Mouse (Mus musculus) left cerebral cortex, adult 2 months (tissue): Measurements from ENCODE around the gene Mfsd2a. TPM values are rescaled to one million over a fixed set of nuclear protein-coding genes. Genes with fewer than 3 reads are reported as not detected.

Experiments
- DNase-seq, 2 experiments: peaks; one replicate each; pipeline ENCODE4 v3.0.0; 2021 to 2022; ENCODE audit warnings: low spot score in 2 of 2, mixed read lengths in 1 of 2; ENCODE audit errors: extremely low spot score in 1 of 2
- H3K27ac ChIP-seq: fragments of 200-600 bp; 2 replicates; pipeline ENCODE4 v1.8.1; 2022
- H3K4me3 ChIP-seq: fragments of 200-600 bp; 2 replicates; pipeline ENCODE4 v1.8.1; 2022
- CTCF ChIP-seq: fragments of 200-600 bp; IDR thresholded peaks from 2 replicates; pipeline ENCODE4 v1.8.1; 2022; ENCODE audit warnings: antibody characterized with exemption, mild to moderate bottlenecking, moderate library complexity
- intact Hi-C: fragments of 180-260 bp; cut with DNase I; formaldehyde crosslinking; loops from one replicate; pipeline ENCODE4 v1.15.1; 2025
- long read RNA-seq, 2 experiments: library from polyadenylated mRNA; stranded (forward); transcript quantifications; one replicate each; pipeline ENCODE4 v2.0.0; 2021; ENCODE audit warnings: borderline mapping rate in 2 of 2
- total RNA-seq, 2 experiments: library from RNA; stranded (reverse); gene quantifications; 2 replicates each; pipeline ENCODE4 v1.2.3; 2021

Mfsd2a gene
- 10 to 100 TPM; 35.0 to 39.8 TPM for total RNA-seq
- long read RNA-seq, experiment 1, transcript Mfsd2a-201 (14 exons, 2,151 nt), result major isoform, 29 of 37 reads
- long read RNA-seq, experiment 1, partial matches to known transcripts, result 1 of 37 reads
- long read RNA-seq, experiment 1, other reads (novel, unspliced or antisense), result 7 of 37 reads
- long read RNA-seq, experiment 2, transcript Mfsd2a-201 (14 exons, 2,151 nt), result major isoform, 21 of 30 reads
- long read RNA-seq, experiment 2, partial matches to known transcripts, result 1 of 30 reads
- long read RNA-seq, experiment 2, other reads (novel, unspliced or antisense), result 8 of 30 reads

DNA sequence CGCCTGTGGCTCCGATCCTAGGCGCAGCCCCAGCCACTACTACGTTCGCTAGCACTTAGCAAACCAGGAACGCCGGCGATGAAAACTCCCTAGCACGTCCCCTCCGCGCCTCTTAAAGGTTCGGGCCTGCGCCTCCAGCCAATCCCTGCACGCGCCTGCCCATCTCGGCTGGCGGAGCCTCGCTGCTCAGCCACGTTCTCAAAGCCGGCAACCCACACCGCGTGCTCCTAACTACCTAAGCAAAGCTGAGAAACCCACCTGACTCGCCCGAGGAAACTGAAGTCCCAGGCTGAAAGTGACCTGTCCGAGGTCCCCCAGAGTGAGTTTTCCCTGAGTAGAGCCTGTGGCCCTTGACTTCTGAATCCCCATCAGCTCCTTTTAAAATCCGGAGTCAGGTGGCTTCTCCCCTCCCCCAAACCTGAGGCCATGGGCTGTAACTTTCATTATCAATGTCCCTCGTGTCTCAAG lies at the start of gene Mfsd2a:
Gene Mfsd2a, minus strand, starts transcription at position 89 of the 468 bp plus-strand sequence.
- DNase-seq, result peak; percentile 76
- no peak for TF ChIP-seq CTCF
- intact Hi-C loops, result no loop called here
- H3K4me3 ChIP-seq, result peak within 1 kb of the TSS; percentile 56
- H3K27ac ChIP-seq, result peak within 1 kb of the TSS; percentile 72

DNA sequence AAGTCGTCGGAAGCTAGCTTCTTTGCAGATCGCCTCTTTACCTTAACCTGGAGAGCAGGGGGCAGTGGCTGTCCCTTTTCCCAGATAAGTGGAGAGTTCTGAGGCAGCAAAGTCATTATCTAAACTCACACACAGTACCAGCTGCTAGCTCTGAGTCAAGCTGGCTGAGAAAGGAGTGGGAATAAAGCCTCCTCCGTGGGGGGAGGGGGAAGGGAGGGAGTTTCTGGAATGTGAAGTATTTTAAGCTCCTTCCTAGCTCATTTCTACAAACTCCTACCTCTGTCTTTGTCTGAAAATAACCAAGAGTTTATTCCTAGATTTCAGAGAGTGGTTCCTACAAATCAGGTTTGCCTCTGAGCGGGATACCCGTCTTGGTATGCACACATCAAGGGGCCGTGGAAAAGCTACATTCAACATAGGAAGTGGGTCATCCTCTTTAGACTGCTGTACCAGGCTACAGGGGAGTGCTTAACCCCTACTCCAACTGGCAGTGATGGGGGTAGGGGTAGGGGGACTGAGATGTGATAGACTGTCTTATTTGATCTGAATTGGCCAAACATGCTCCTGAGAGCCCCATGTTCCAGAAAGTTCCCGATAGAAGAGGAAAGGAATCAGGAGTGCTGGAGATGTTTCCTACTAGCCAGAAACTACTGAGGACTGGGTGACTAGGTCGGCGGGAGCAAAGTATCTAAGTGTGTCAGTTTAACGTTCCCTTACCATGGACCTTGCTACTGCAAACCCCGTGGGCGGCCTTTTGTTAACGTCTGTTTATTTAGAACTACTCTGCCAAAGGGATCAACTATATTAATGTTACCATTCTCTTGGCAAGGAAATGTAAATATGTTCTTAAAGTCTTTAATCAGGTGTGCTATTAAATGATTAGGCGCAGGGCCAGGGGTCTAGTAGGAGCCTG lies 44.3 kb upstream of the Mfsd2a start:
- Histone ChIP-seq H3K27ac (0 out of 2 replicates have a peak overlapping the region, but pooled peaks have one; percentile 36), H3K4me3 (no peak overlapping the region)
- intact Hi-C loops, result loop anchor here (2.0 kb wide), 1 partner anchor 47 kb away; no protein-coding TSS in a partner anchor
- DNase-seq, result peak; percentile 75 to 81
- TF ChIP-seq CTCF, result no peak

DNA sequence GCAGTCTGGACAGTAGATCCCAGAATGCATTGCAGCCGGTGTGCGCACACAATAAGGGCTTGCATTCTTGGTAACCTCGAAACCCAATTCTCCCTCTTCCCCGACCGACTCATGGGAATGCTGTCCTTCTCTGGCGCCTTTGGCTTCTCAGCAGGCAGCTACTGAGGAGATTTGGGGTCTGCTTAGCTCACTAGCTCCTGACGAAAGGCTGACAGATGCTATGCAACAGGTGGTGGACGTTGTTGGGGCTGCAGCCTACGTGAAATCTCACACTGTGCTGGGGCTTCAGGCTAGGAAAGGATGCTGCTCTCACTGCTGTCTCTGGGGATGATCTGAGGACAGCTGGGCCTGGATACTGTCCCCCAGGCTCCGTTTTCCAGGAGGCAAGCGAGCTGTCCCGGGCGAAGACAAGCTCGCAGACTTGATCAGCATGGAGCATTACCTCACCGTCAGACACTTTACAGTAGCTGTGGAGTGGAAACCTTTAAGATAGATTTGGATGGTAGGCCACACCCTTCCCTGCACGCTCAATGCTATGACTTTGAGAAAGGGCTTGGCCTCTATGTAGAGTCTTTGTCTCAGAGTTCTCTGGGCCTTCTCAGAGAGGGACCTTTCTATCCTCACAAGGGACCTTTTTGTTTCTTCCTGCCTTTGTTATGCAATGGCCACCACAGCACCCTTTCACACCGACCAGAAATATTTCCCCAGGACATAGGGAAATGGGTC lies 39.8 kb upstream of the Mfsd2a start:
- H3K27ac ChIP-seq, result no peak overlapping the region

GRCm38 (mm10) chr4:123000130-123000529 lies 39.1 kb upstream of the Mfsd2a start:
- Histone ChIP-seq H3K4me3 (no peak overlapping the region), H3K27ac (no peak overlapping the region)
- no peak for TF ChIP-seq CTCF
- no peak for DNase-seq
- intact Hi-C loops, result no loop called here

More for the DNA sequence above, 39.8 kb upstream of the Mfsd2a start:
- intact Hi-C loops, result no loop called here
- no peak for DNase-seq
- H3K4me3 ChIP-seq, result no peak overlapping the region
- TF ChIP-seq CTCF, result no peak

DNA sequence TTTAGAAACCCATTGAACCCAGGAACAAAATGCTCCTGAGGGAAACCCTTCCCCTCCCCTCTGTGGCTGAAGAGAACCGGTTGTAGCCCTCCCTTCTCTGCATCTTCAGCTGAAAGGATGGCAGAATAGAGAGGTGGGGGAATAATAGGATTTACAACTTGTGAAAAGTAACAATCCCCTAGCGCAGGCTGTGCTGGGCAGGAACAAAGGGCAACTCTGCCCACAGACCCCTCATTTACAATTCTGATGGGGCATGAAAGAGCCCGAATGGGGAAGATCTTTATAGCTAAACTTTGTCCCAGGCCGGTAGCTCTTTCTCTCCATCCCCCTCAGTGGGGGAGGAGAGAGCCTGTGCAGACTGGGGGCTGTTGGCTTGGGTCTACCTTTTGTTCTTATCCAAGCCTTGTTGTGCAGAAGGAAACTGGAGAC lies 38.3 kb upstream of the Mfsd2a start:
- intact Hi-C loops, result loop anchor here (5.0 kb wide), 1 partner anchor 253 kb away; no protein-coding TSS in a partner anchor
- H3K4me3 ChIP-seq, result no peak overlapping the region
- TF ChIP-seq CTCF, result no peak
- H3K27ac ChIP-seq, result no peak overlapping the region
- no peak for DNase-seq

- no peak for TF ChIP-seq CTCF
- peak overlapping the region; percentile 16; the same call in 1 of the 2 replicates for H3K4me3 ChIP-seq
- intact Hi-C loops, result loop anchor here (5.0 kb wide), 1 partner anchor 254 kb away; no protein-coding TSS in a partner anchor
- H3K27ac ChIP-seq, result no peak overlapping the region
- no peak for DNase-seq
Observed at GRCm38 (mm10) chr4:122998537-122999262, 37.7 kb upstream of the Mfsd2a start.

DNA sequence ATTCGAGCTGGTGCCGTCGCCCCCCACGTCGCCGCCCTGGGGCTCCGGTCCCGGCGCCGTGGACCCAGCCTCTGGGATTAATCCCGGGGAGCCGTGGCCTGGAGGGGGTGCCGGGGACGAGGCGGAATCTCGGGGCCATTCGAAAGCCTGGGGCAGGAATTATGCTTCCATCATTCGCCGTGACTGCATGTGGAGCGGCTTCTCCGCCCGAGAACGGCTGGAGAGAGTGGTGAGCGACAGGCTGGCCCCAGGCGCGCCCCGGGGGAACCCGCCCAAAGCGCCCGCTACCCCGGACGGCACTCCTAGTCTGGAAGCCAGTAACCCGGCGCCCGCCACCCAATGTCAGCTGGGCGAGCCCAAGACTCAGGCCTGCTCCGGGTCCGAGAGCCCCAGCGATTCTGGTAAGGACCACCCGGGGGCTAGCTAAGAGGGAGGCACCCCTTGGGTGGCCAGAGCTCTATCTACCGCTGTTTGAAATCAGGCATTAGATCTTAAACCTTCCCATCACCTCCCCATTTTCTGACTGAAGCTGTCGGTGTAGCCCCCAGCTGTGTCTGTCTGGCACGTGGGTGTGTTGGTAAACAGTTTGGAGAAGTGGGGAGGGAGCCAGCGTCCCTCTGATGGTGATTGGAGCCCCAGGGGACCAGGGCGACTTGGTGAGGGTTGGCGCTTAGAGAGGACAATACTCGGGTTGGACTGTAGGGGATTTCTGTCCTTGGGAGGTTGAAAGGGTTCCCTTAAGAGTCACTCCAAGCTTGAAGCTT lies 35.8 kb upstream of the Mfsd2a start:
- peak; percentile 27 for TF ChIP-seq CTCF
- intact Hi-C loops, result loop anchor here (5.0 kb wide), 1 partner anchor 256 kb away; no protein-coding TSS in a partner anchor
- Histone ChIP-seq H3K4me3 (peak overlapping the region; percentile 82), H3K27ac (peak overlapping the region; percentile 20)
- DNase-seq, result peak in 1 of 2 experiments; percentile 30

DNA sequence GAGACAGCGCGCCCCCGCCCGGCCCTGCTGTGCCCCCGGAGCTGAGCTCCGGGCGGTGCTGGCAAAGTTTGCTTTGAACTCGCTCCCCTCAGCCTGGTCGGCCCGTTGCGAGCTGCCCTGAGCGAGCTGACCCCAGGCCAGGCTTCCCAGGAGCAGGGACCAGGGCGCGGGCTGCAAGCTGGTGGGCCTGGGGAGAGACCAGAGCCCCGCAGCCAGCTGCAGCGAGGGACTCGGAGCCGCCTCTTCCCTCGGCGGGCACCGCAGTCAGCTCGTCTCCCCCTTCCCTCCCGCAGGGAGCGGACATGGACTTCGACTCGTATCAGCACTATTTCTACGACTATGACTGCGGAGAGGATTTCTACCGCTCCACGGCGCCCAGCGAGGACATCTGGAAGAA lies 35.2 kb upstream of the Mfsd2a start:
- no peak for TF ChIP-seq CTCF
- intact Hi-C loops, result loop anchor here (5.0 kb wide), 1 partner anchor 256 kb away; no protein-coding TSS in a partner anchor
- Histone ChIP-seq H3K4me3 (peak overlapping the region; percentile 82), H3K27ac (peak overlapping the region; percentile 20)
- DNase-seq, result peak in 1 of 2 experiments; percentile 46

DNA sequence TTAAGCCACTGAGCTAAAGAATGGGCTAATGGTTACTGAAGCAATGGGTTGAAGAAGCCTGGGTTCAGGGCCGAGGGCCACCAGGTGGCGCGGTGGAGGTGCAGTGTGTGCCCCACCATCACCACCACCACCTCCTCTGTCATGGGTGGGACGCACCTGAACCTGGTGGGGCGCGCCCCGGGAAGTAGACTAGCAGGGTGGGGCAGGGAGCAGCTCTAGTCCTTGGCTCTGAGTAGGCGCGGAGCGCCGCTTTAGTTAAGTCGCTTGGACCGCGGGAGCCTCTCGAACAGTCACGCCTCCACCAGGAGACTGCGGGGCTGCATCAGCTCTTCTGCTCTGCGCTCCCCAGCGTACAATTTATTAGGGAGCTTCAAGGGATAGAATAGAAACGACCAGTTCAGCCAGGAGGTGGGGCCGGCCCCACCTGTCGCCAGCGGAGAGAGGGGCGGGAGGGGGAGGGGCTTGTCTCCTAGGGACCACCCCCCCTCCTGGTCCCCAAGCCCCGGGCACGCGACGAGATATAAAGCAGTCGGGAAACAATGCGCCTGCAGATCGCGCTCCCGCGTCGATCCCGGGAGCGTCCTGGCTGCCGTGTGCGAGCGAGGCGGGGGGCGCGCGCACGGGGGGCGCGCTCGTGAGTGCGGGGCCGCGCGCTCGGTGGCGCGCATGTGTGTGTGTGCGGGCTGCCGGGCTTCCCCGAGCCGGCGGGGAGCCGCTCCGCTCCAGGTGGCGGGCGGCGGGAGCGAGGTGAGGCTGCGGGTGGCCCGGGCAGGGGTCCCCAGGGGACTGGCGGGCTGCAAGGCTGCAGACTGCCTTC lies 34.6 kb upstream of the Mfsd2a start, which contains the start of gene Mycl:
Gene Mycl, plus strand, starts transcription at position 249 of the 817 bp plus-strand sequence.
- intact Hi-C loops, result loop anchor here (1.0 to 5.0 kb wide), 2 partner anchors 88 to 257 kb away; no protein-coding TSS in a partner anchor
- peak; percentile 90 for TF ChIP-seq CTCF
- Histone ChIP-seq H3K27ac (peak within 1 kb of the TSS; percentile 67), H3K4me3 (peak within 1 kb of the TSS; percentile 82)
- peak; percentile 86 to 87 for DNase-seq
